Mouse (Mus musculus) ES-E14 (cell line): ENCODE results near the gene Atl1. TPM values are rescaled to one million over a fixed set of nuclear protein-coding genes. Genes with fewer than 3 reads are reported as not detected.

ENCODE experiments used
- DNase-seq: peaks from one replicate; pipeline ENCODE4 v3.0.0-alpha.2; 2013; ENCODE audit warnings: low read depth, low spot score
- H3K27ac ChIP-seq: 2 replicates; pipeline ENCODE4 v1.5.1; 2012; ENCODE audit warnings: low read depth, mild to moderate bottlenecking, low read length, moderate library complexity, mixed read lengths; ENCODE audit not compliant: poor library complexity, insufficient read depth, severe bottlenecking
- H3K36me3 ChIP-seq: 2 replicates; pipeline ENCODE4 v1.6.1; 2012; ENCODE audit warnings: mild to moderate bottlenecking, low read length, moderate library complexity, mixed read lengths; ENCODE audit not compliant: control insufficient read depth, poor library complexity, insufficient read depth, severe bottlenecking
- H3K4me1 ChIP-seq, 2 experiments: fragments of 150-350 bp in 1 of 2; sonication (generic) in 1 of 2; 2 replicates each; pipeline ENCODE4 v1.6.1; 2012; ENCODE audit warnings: low read length in 2 of 2, mild to moderate bottlenecking in 1 of 2, mixed read lengths in 1 of 2; ENCODE audit not compliant: control insufficient read depth in 2 of 2, insufficient read depth in 2 of 2, poor library complexity in 1 of 2
- H3K4me3 ChIP-seq, 2 experiments: fragments of 150-350 bp in 1 of 2; sonication (generic) in 1 of 2; 2 replicates each; pipeline ENCODE4 v1.5.1; 2012; ENCODE audit warnings: low read length in 2 of 2, low read depth in 1 of 2, mild to moderate bottlenecking in 1 of 2, mixed read lengths in 1 of 2; ENCODE audit not compliant: insufficient read depth in 1 of 2, poor library complexity in 1 of 2, severe bottlenecking in 1 of 2
- H3K9ac ChIP-seq: 2 replicates; pipeline ENCODE4 v1.6.1; 2012; ENCODE audit warnings: low read depth, mild to moderate bottlenecking, low read length, mixed read lengths; ENCODE audit not compliant: poor library complexity, insufficient read depth, severe bottlenecking
- H3K9me3 ChIP-seq: fragments of 150-350 bp; sonication (generic); 2 replicates; pipeline ENCODE4 v1.6.1; 2012; ENCODE audit warnings: low read depth, mild to moderate bottlenecking, low read length; ENCODE audit not compliant: control insufficient read depth, insufficient read depth
- CHD2 ChIP-seq: IDR thresholded peaks from 2 replicates; pipeline ENCODE4 v1.6.1; 2014; ENCODE audit warnings: mild to moderate bottlenecking, low read depth, low read length, inconsistent platforms
- HCFC1 ChIP-seq: IDR thresholded peaks from 2 replicates; pipeline ENCODE4 v1.6.1; 2012; ENCODE audit warnings: low read length, inconsistent platforms, borderline replicate concordance; ENCODE audit not compliant: insufficient read depth
- MAFK ChIP-seq: IDR thresholded peaks from 2 replicates; pipeline ENCODE4 v1.6.1; 2014; ENCODE audit warnings: mild to moderate bottlenecking, low read depth, low read length, inconsistent platforms; ENCODE audit not compliant: insufficient read depth
- ZC3H11A ChIP-seq: IDR thresholded peaks from 2 replicates; pipeline ENCODE4 v1.6.1; 2012; ENCODE audit warnings: low read depth, mild to moderate bottlenecking, inconsistent platforms, low read length, borderline replicate concordance
- ZNF384 ChIP-seq: IDR thresholded peaks from 2 replicates; pipeline ENCODE4 v1.6.1; 2012; ENCODE audit warnings: low read depth, low read length, inconsistent platforms
- in situ Hi-C, 2 experiments: fragments of 600-800 bp; cut with MboI; formaldehyde crosslinking; loops; one replicate each; pipeline ENCODE4 v1.15.1; 2025; ENCODE audit warnings: low sequenced_read_pairs in 2 of 2, inconsistent platforms in 1 of 2; ENCODE audit not compliant: unreplicated experiment in 2 of 2
- total RNA-seq: library from RNA; depleted of rRNA; stranded (reverse); fragments of 300-350 nt; gene quantifications from 2 replicates; pipeline ENCODE4 v1.2.3, GENCODE M21; 2012; rRNA removed

The Atl1 gene
- total RNA-seq: 2.5 and 5.8 TPM in 2 replicates

GRCm38 (mm10) chr12:69892371-69893251, at the start of gene Atl1, which contains the start of gene Map4k5:
TSS of gene Atl1 (plus strand) at chr12:69892614.
TSS of gene Map4k5 (minus strand) at chr12:69893200.
- Histone ChIP-seq H3K9ac (peak within 1 kb of the TSS; percentile 96), H3K4me1 (peaks cover 5 to 6% of the 10 kb centered on the region in 2 experiments; a peak in 2 of 4 replicates), H3K4me3 (peak within 1 kb of the TSS; percentile 94 to 97), H3K36me3 (no peaks in the 10 kb centered on the region; the same call in 1 of the 2 replicates), H3K27ac (peak within 1 kb of the TSS; percentile 70), H3K9me3 (no peaks in the 10 kb centered on the region)
- peak; percentile 59 for DNase-seq
- TF ChIP-seq ZC3H11A: peak; percentile 57
- no peak for TF ChIP-seq MAFK
- in situ Hi-C loops: no loop called here

GRCm38 (mm10) chr12:69843531-69844445, 48.6 kb upstream of the Atl1 start:
- Histone ChIP-seq H3K9me3 (no peaks in the 10 kb centered on the region), H3K9ac (no peak overlapping the region), H3K4me1 (no peaks in the 10 kb centered on the region), H3K36me3 (peaks cover 9% of the 10 kb centered on the region), H3K4me3 (no peak overlapping the region), H3K27ac (no peak overlapping the region)
- TF ChIP-seq ZNF384 (no peak), CHD2 (no peak)
- in situ Hi-C loops: no loop called here
- no peak for DNase-seq

GRCm38 (mm10) chr12:69845722-69846121, 46.7 kb upstream of the Atl1 start:
- no peaks in the 10 kb centered on the region for H3K9me3 ChIP-seq
- no peak for DNase-seq
- no peak for TF ChIP-seq ZC3H11A
- in situ Hi-C loops: no loop called here
- H3K36me3 ChIP-seq: peaks cover 12% of the 10 kb centered on the region
- H3K9ac ChIP-seq: no peak overlapping the region
- no peak overlapping the region for H3K27ac ChIP-seq
- H3K4me1 ChIP-seq: no peaks in the 10 kb centered on the region
- no peak overlapping the region for H3K4me3 ChIP-seq

- peaks cover 12% of the 10 kb centered on the region for H3K36me3 ChIP-seq
- TF ChIP-seq ZNF384 (no peak), CHD2 (no peak), HCFC1 (no peak), MAFK (no peak), ZC3H11A (no peak)
- no peaks in the 10 kb centered on the region for H3K9me3 ChIP-seq
- no peak for DNase-seq
- no peaks in the 10 kb centered on the region for H3K4me1 ChIP-seq
- H3K4me3 ChIP-seq: no peak overlapping the region
- in situ Hi-C loops: no loop called here
- no peak overlapping the region for H3K9ac ChIP-seq
- H3K27ac ChIP-seq: no peak overlapping the region
Observed at GRCm38 (mm10) chr12:69846499-69846898, 45.9 kb upstream of the Atl1 start.
